Mouse (Mus musculus) frontal cortex, postnatal 36 days (tissue): ENCODE data around the gene H2-D1.
"Not testable (repeated sequence)": the region's sequence is repeated elsewhere in the genome, so short reads cannot be mapped to it uniquely, and the experiment has no call there.

Source experiments
- DNase-seq, 2 experiments: peaks; one replicate each; pipeline ENCODE4 v3.0.0; 2022; ENCODE audit warnings: low spot score in 2 of 2

Gene H2-D1

DNA sequence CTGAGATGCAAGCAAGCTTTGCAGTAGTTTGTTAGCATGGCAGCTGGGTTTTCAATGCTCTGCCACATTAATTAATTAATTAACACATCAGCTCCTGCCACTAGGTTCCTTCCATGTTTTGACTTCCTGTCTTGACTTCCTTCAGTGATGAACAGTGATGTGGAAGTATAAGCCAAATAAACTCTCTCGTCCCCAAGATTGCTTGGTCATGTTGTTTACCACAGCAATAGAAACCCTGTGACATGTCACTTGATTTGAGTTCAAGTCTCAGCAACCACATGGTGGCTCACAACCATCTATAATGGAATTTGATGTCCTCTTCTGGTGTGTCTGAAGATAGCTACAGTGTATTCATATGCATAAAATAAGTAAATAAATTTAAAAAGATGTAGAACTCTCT, 5.2 kb upstream of the H2-D1 start:
- DNase-seq = no peak

DNA sequence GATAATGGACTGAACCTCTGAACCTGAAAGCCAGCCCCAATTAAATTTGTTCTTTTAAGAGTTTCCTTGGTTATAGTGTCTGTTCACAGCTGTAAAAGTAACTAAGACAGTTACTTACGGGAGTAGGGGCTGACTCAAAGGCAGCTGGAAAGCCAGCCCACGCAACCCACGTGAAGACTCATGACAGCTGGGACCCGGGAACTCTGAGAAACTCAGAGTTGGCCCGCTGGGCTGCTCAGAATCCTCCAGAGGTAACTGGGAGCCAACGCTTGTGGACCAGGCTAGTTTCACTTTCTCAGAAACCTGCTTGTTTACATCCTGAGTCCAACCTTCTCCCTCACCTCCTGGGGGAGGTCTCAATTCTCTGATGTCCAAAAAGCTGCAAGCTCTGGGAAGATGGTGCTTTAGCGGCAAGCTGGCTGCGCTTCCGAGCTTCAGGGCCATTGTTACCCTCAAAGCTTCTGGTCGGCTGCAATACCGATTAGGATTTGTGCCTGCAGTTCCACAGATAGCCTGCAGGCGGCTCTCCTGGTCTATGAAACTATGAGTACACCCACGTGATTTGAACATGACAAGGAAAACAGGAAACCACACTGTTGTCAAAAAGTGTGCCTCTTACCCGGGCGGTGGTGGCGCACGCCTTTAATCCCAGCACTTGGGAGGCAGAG, 4.6 kb upstream of the H2-D1 start:
- peak; percentile 89 to 96 for DNase-seq

DNA sequence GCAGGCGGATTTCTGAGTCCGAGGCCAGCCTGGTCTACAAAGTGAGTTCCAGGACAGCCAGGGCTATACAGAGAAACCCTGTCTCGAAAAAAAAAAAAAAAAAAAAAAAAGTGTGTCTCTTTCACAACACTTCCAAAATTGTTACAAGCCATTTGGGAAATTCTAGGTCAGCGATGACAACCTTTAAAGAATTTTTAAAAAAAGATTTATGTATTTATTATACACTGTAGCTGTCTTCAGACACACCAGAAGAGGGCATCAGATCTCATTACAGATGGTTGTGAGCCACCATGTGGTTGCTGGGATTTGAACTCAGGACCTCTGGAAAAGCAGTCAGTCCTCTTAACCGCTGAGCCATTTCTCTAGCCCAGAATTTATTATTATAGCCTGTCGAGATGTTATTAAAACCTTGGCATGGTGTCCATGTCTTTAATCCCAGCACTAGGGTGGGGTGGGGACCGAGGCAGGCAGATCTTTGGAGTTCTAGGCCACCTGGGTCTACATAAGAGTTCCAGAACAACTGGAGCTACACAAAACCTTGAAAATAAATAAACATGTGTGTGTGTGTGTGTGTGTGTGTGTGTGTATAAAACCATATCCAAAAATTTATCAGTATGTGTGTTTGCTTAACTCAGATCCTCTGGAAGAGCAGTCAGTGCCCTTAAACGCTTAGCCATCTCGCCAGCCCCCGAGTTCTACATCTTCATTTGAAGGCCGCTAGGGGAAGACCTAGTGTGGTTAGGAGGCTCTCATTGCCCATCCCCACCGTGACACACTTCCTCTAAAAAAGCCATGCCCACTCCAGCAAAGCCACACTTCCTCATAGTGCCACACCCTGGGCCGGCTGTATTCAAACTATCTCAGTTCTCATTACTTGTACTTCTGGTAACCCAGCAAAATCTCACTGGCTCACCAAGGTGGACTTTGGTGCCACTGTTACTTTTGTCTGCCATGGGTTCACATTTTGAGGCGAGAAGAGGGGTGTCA, 3.7 kb upstream of the H2-D1 start:
- DNase-seq = no peak

DNA sequence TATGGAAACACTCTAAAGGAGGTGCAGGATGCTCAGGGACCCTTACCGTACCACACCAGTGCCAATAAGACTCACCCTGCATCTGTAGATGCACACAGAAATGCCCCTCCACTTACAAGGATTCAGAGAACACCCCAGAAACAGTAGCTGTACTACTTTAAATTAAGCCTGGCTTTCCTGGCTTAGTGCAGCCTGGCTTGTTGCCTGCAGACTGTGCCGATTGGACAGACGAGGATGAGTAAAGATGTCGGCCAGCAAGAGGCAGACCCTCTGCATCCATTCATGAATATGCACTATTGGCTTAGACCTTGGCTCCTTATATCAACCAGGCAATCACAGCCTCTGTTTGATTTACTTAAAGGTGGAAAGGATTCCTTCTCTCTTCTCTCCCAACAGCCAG, 2.9 kb upstream of the H2-D1 start:
- no peak for DNase-seq

DNA sequence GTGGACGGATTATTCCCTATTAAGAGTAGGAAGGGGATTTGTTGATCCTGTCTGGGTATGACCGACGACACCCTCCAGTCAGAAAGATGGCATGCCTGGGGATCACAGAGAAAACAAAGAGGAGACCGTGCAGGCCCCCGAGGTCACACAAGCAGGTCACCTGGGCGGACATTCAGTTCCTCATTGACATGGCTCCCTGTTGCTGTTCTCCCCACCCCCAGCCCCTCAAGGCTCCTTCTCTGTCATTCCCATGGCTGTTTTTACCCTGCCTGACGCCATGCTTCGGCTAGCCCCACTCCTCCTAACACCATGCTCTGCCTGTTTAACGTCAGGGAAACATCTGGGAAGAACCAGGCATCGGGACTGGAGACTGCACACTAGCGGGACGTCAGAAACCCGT, 879 bp upstream of the H2-D1 start:
- DNase-seq = no peak

DNA sequence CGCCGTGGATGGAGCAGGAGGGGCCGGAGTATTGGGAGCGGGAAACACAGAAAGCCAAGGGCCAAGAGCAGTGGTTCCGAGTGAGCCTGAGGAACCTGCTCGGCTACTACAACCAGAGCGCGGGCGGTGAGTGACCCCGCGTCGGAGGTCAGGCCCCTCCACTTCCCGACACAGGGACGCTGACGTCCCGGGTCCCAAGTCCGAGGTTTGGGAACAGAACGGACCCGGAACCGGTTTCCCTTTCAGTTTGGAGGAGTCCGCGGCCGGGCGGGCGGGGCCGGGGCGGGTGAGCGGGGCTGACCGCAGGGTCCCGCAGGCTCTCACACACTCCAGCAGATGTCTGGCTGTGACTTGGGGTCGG, 973 bp downstream of the H2-D1 start:
- no peak for DNase-seq

DNA sequence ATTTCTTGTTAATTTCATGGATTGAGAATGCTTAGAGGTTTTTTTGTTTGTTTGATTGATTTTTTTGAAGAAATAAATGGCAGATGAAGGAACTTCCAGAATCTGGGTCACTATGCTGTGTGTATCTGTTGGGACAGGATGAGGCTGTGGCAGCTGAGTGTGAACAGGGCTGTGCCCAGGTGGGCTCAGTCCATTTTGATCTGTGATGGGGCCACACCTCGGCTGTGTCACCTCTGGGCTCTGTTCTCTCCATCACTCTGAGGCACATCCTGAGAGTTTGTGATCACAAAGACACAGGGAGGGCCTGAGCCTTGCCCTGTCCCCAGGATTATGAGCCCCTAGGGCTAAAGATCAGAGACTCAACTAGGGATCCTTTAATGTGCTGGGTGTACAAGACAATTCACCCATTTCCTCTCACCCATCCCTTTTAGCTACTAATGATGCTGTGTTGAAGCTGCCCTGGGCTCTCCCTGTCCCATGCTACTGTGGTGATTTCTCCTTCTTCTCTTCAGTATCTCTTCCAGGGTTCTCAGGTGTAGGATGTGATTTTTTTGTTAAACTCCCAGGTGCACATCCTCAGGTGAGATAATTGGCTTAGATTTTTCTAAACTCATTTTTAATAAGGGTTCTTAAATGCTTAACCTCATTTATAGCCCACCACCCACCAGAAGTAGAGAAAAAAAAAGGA, 5.0 kb downstream of the H2-D1 start:
- DNase-seq = no peak

DNA sequence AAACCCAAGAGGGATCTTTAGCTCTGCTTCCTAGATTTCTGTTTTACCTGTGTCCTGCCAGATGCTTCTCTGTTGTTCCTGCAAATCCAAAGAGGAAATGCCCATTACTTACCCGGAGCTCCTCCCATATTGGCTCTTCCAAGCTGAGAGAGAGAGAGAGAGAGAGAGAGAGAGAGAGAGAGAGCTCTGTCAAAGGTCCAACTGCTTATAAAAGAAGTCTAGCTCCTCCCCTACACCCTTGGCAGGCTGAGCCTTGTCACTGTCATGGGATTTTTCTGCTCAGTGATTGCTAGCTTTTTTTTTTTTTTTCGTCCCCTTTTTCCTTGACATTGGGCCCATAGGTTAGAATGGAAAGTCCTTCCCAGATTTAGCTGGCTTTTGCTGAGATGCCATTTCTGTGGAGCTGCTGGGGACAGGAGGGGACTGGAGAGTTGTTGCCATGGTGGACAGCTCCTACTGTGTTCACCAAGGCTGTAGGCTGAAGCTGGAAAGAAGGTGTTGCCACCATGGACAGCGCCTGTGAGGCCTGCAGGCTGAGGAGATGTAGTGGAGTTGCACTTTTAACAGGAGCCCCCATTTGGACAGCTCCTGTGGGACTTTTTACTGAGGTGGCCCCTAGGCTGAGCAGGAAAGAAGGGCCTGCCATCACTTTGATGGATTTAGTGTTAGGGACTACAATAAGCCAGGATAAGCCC, 7.3 kb downstream of the H2-D1 start:
- no peak for DNase-seq

DNA sequence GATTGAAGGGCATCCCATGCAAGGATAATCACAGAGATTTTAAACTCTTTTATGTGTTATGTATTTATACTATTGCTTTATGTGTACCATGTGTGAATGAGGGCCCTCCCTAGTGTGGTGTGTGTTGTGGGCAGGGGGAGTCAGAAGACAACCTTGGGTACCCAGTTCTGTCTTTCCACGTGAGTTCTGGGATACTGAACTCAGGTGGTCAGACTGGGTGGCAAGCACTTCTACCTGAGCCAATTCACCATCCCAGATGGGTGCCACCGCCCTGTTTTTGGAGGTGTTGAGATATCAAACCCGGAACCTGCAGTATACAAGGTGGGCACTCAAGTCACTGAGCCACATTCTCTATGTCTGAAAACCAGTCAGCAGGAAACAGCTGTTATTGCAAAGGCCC, 9.7 kb downstream of the H2-D1 start:
- no peak for DNase-seq

DNA sequence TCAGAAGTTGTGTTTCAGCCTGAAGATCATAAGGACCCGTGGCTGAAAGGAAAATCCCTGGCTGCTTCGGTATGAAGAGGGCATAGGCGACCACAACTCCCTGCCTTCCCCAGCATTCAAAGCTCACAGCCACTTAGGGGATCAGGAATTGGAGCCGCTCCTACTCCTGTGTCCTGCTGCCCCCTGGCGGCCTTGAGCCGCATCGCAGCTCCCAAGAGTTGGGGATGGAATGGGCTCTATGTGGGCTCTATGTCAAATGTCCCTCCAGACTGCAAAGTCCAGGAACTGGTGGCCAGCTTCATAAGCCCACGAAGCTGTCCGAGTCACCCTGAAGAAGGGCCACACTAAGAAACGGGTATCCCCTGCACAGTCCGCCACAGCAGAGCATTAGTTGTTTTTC, 12.2 kb downstream of the H2-D1 start:
- DNase-seq = peak; percentile 78 to 85

DNA sequence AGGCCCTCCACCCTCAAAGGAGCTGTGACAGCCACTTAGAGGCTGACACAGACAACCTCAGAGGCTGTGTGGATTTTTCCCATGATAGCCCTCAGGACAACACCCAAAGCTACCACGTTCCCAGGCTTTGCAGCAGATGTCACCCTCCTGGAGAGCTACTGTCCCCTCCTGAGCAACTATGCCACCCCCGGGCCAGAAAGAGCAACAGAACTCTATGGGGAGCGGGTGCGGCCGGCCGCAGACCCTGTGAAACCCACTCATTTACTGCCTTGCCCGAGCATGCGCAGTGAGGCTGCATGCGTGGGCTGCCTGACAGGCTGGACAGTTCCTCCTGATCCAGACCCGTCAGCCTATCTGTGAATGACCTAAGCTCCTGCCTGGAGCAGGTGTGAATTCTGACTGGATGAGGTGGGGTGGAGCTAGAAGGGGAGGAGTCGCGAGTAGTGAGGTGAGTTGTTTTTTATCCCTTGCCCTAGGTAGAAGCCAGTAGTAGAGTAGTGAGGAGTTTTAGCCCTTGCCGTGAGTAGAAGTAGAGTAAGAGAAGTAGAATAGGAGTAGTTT, 13.9 kb downstream of the H2-D1 start:
- DNase-seq = no peak

DNA sequence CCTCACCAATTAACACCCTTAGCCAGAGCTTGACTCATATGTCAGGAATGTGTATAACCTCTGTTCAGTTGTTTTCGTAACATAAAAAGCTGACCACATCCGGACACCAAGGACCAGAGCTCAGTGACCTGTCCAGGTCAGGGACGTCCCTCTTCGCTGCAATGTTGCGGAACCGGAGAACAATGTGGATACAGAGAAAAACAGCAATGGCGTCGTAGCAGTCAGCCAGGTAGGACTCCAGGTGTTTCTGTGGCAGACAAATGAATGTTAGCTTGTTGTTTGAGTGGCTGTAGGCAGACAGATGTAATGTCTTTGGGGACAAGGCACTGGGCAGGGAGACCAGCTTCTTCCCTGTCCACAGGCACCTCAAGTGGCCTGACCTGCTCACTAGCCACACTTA, 15.5 kb downstream of the H2-D1 start:
- no peak for DNase-seq

DNA sequence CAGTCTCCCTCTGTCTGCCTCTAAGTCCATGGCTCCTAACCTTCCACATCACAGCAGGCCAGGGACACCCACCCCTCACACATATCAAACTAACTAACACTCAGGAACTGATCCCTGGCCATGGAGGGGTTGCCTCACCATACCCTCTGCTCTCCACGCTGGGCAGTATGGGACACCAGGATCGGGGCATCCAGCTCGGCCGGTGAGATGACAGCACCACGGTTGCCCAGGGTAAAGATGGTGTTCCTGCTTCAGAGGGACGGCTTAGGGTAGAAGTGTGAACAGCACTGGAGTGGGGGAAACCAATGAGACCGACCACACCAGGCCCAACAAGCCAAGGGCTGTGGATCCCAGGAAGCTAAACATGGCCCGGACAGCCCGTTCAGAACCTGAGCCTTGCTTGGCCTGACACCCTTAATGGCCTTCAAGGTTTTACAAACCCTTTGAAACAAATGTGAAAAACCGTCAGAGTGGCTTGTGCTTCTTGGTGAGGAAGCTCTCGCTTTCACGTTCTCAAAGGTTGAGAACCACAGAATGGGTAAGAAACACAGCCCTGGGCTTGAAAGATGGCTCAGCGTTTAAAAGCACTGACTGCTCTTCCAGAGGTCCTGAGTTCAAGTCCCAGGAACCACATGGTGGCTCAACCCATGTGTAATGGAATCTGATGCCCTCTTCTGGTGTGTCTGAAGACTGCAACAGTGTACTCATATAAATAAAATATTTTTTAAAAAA, 16.6 kb downstream of the H2-D1 start:
- DNase-seq = no peak

DNA sequence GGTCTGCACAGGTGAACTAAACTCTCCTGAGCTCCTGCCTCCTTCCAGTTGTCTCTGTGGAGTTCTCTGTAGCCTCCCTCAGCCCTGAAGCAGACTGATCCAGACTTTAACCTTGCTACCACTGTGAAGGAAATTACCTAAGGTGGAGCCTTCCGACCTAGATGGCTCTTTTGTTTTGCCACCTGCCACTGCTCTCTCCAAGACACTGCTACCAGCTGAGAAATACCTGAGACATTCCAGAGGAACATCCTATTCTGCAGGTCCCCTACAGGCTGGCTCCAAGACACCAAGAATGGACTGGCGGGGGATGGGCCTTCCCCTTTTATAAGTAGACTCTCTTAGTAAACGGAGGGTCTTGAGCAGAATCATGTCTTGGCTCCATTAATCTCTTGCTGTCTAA, 17.7 kb downstream of the H2-D1 start:
- no peak for DNase-seq

DNA sequence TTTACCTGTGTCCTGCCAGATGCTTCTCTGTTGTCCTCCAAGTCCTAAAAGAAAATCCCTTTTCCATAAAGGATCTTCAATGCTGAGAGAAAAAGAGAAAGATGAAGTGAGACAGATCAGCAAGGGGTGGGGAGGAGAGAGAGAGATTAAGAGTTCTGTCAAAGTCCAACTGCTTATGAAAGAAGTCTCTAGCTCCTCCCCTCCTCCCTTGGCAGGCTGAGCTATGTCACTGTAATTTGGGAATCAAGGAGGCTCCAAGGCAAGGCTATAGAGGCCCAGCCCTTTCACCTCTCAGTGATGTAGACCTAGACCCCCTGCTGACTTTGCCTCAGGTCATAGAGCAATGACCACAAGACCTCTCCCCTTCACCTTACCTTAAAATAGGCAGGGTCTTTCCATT, 22.9 kb downstream of the H2-D1 start:
- no peak for DNase-seq

DNA sequence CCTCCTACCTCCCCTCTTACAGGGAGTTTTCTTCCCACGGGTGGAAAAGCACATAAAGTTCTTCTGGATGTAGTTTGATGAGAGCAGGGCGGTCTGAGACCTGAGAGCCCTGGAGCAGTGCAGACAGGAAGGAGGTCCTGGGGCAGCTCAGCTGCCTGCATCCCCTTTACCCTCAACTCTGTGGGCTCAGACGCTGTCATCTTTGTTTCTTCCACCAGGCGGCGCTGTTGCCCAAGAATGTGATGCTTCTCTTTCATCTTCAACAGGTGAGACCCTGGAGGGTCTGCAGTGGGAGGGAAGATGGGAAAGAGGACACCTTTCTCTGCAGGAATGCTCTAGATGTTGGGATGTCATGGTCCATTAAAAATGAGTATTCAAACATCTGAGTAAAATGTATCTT, 33.3 kb downstream of the H2-D1 start:
- peak; percentile 36 to 46 for DNase-seq

DNA sequence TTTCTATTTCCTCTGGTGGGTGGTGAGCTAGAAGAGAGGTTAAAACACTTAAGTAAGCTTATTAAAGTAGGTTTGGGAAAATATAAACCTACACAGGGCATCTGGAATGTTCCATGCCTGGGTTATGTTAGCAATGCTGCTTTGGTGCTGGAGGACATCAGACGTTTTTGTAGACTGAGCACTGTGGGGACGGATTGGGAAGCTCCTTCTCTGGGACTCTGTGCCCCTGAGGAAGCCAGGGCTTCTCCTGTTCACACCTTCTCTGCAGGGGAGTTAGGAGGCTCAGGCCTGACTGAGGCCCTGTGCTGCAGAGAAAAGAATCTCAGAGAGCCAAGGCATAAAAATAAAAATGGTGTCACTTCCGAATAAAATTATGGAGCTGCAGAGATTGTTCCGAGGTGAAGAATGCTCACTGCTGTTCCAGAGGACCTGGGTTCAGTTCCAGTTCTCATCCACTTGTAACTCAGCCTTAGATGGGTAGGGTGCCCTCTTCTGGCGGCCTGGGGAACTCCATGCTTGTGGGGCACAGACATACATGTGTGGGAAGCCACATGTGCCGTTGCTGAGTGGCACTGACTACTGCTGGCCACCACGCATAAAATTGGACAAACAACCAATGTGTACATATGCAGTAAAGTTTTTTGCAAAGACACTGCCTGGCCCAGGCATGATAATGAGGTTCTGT, 37.9 kb downstream of the H2-D1 start:
- not testable (repeated sequence) for DNase-seq

DNA sequence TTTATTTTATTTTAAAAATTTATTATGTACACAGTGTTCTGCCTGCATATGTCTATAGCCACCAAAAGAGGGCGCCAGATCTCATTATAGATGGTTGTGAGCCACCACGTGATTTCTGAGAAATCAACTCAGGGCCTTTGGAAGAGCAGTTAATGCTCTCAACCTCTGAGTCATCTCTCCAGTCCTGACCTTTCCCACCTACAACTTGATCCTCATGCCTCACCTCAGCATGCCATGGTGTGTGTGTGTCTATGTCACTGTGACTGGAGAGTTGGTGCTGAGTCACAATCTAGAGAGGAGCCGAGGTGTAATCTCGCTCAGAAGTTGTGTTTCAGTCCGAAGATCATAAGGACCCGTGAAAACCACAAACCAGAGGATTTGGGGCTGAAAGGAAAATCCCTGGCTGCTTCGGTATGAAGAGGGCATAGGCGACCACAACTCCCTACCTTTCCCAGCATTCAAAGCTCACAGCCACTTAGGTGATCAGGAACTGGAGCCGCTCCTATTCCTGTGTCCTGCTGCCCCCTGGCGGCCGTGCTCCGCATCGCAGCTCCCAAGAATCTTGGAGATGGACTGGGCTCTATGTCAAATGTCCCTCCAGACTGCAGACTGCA, 39.2 kb downstream of the H2-D1 start:
- DNase-seq = peak; percentile 87 to 90

DNA sequence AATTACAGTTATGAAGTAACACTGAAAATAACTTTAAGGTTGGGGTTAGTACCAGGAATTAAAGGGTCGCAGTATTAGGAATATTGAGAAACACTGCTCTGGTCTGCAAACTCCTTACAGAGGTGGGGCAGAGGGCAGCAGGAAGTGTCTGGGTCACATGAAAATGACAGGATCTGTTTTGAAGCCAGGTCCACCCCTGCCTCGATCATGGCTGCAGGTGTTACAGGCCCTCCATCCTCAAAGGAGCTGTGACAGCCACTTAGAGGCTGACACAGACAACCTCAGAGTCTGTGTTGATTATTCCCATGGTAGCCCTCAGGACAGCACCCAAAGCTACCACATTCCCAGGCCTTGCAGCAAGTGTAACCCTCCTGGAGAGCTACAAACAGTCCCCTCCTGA, 40.7 kb downstream of the H2-D1 start:
- DNase-seq = no peak

DNA sequence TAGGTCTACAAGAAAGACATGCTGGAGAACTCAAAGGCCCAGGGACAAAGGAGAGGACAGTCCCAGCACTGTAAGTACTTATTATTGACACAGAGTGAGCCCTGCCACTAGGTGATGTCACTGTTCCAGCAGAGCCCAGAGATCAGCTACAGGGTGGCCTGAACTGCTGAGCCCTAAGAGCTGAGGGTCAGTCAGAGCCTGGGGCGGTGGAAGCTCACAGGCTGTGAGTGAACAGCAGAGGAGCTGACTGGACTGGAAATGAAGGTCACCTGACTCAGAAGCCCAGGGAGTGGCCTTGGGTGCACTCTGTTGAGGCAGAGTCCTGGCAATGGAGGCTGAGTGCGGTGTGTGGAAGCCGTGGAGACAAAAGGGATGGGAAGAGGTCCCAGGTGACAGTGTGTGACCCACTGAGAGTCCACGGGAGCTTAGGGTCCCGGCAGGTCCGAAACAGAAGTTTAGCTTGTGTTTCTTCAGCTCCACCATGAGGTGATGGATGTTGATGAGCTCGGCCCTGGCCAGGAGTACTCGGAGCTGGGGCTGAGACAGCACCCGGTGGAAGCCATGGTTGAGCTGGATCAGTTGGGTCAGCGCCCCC, 41.3 kb downstream of the H2-D1 start:
- DNase-seq = no peak
